23 mouse cellular contexts compared by ENCODE assay signal in the genomic region with DNA sequence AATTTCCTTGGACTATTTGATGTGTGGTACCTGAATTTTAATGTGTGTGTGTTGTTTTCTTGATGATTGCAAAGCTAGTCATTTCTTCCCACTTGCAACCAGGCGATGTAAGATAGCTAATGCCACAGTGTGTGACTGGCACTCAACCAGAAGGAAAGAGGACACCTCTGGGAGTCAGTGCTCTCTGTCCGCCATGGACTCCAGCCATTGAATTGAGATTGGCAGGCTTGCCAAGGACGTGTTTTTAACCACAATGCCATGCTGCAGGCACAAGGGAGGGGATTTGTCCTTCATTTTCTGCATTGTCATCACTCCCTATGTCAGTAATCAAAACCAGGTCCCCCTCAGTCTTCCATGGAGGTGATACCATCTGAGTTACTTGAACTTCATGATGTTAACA.
DNase-seq lines count a peak whose midpoint lies in the region.
"Had no signal": no experiment of that assay in that cellular context is flagged by ENCODE, and none has a peak within 500 bp of the region (broad histone marks: within the 10 kb centered on the region; RNA-seq: fewer than 3 reads in every experiment).

No protein-coding gene starts in this region.

- H3K4me1 ChIP-seq in brown adipose tissue, adult 24 weeks (ENCODE audit: control insufficient read depth, insufficient read depth, insufficient read length, low read length), result 0 out of 2 replicates have a peak, but pooled peaks cover 2% of the 10 kb centered on the region
- H3K4me1 ChIP-seq: forebrain, embryonic 13.5 days; heart, embryonic 15.5 days; kidney, embryonic 15.5 days; limb, embryonic 13.5 days; liver, embryonic 12.5 days; midbrain, embryonic 12.5 days had no signal

- no peak overlapping the region for H3K4me3 ChIP-seq in brown adipose tissue, adult 24 weeks (ENCODE audit: insufficient read depth, low read depth, low read length)
- H3K4me3 ChIP-seq: forebrain, embryonic 13.5 days; heart, embryonic 15.5 days; kidney, embryonic 15.5 days; limb, embryonic 13.5 days; liver, embryonic 12.5 days; midbrain, embryonic 12.5 days had no signal

- peak; percentile 32 to 35 for DNase-seq in adrenal gland, postnatal 36 days
- no peak for DNase-seq in adrenal gland, postnatal 4 days (ENCODE audit: low spot score in 2 of 2)
- peak; percentile 92 for DNase-seq in heart, adult 11 months
- no peak for DNase-seq in heart, postnatal 14 days
- DNase-seq in 416B (ENCODE audit: low read depth), result peak; percentile 11
- DNase-seq in kidney, adult 9 months, result no peak
- DNase-seq: cerebellum, adult 11 months; cerebellum, postnatal 36 days; embryo, embryonic 11 days; gastrocnemius, postnatal 25 days; kidney, postnatal 36 days; layer of hippocampus, postnatal 36 days; lung, adult 18-20 months; lung, postnatal 10 days; right cerebral cortex, postnatal 14 days; spleen, adult 18-20 months had no signal

- H3K27ac ChIP-seq in brown adipose tissue, adult 24 weeks (replicated peaks; ENCODE audit: low read depth, low read length), result peak overlapping the region; percentile 63
- H3K27ac ChIP-seq: forebrain, embryonic 13.5 days; heart, embryonic 15.5 days; kidney, embryonic 15.5 days; limb, embryonic 13.5 days; liver, embryonic 12.5 days; midbrain, embryonic 12.5 days had no signal

- intact Hi-C loops in heart, postnatal 14 days (cut with DNase I), result no loop called here

Comparison
In these comparisons a context has a peak if more than half of its experiments do, and no peak if none do; other contexts are left out.
1. DNase-seq: peak in adrenal gland, postnatal 36 days (2 of 2), heart, adult 11 months (single experiment) and 416B (single experiment); none in adrenal gland, postnatal 4 days (0 of 2), heart, postnatal 14 days (0 of 2) and kidney, adult 9 months (single experiment).